25 mouse cellular contexts compared by ENCODE assay signal in genomic region chr16:33383584-33383983, GRCm38 (mm10). TPM values are rescaled to one million over a fixed set of nuclear protein-coding genes. Genes with fewer than 3 reads are reported as not detected.
DNase-seq lines count a peak whose midpoint lies in the region; ATAC-seq and TF ChIP-seq lines count a peak whose summit lies in the region.
"Had no signal": no experiment of that assay in that cellular context is flagged by ENCODE, and none has a peak within 500 bp of the region (broad histone marks: within the 10 kb centered on the region; RNA-seq: fewer than 3 reads in every experiment).

No protein-coding gene starts in this region.

- no peaks in the 10 kb centered on the region for H3K27me3 ChIP-seq in hindbrain, embryonic 14.5 days (ENCODE audit: control insufficient read depth, insufficient read depth, low read length)
- H3K27me3 ChIP-seq in hindbrain, postnatal 0 days (ENCODE audit: insufficient read depth, low read length) = no peaks in the 10 kb centered on the region
- H3K27me3 ChIP-seq in midbrain, embryonic 13.5 days = no peaks in the 10 kb centered on the region
- no peaks in the 10 kb centered on the region for H3K27me3 ChIP-seq in midbrain, embryonic 10.5 days (ENCODE audit: low read depth, poor library complexity, severe bottlenecking)
- H3K27me3 ChIP-seq in G1E (ENCODE audit: insufficient read depth, low read length) = no peaks in the 10 kb centered on the region
- H3K27me3 ChIP-seq: forebrain, embryonic 13.5 days; heart, embryonic 12.5 days; heart, embryonic 15.5 days had no signal

- TF ChIP-seq POLR2A in bone marrow, adult 2 months (IDR thresholded peaks at IDR 0.05; ENCODE audit: borderline replicate concordance, control insufficient read depth, low read depth, low read length) = no peak

- no peak for DNase-seq in hindbrain, embryonic 14.5 days (ENCODE audit: low spot score)
- no peak for DNase-seq in hindbrain, postnatal 0 days (ENCODE audit: low spot score)
- no peak for DNase-seq in midbrain, embryonic 10.5 days (ENCODE audit: low spot score)
- DNase-seq in G1E (ENCODE audit: low spot score) = no peak
- no peak for DNase-seq in gastrocnemius, postnatal 14 days
- DNase-seq: adrenal gland, adult 8-10 months; adrenal gland, postnatal 25 days; cerebellum, adult 18-20 months; cerebellum, adult 9-10 months; cerebellum, postnatal 14 days; gastrocnemius, adult 2 months; gastrocnemius, postnatal 25 days; heart, adult 2 months; heart, postnatal 10 days; heart, postnatal 4 days had no signal

- no peak overlapping the region for H3K4me3 ChIP-seq in hindbrain, embryonic 14.5 days (replicated peaks; ENCODE audit: low read length)
- no peak overlapping the region for H3K4me3 ChIP-seq in hindbrain, postnatal 0 days (ENCODE audit: low read length)
- no peak overlapping the region for H3K4me3 ChIP-seq in midbrain, embryonic 13.5 days (replicated peaks)
- no peak overlapping the region for H3K4me3 ChIP-seq in midbrain, embryonic 10.5 days
- H3K4me3 ChIP-seq in G1E (ENCODE audit: low read depth, low read length) = peak overlapping the region; percentile 20; the same call in 1 of the 2 replicates
- H3K4me3 ChIP-seq in bone marrow, adult 2 months (replicated peaks; ENCODE audit: control insufficient read depth, low read depth, low read length) = peak overlapping the region; percentile 5
- H3K4me3 ChIP-seq: forebrain, embryonic 10.5 days; forebrain, embryonic 13.5 days; gastrocnemius, adult 2 months; heart, adult 2 months; heart, embryonic 12.5 days; heart, embryonic 15.5 days had no signal

- intact Hi-C loops in gastrocnemius, postnatal 14 days (cut with DNase I; ENCODE audit: low total_unique reads) = no loop called here

- no peaks in the 10 kb centered on the region for H3K9me3 ChIP-seq in hindbrain, embryonic 14.5 days (ENCODE audit: control insufficient read depth, low read length)
- H3K9me3 ChIP-seq in hindbrain, postnatal 0 days (ENCODE audit: low read length) = no peaks in the 10 kb centered on the region
- no peaks in the 10 kb centered on the region for H3K9me3 ChIP-seq in midbrain, embryonic 13.5 days
- no peaks in the 10 kb centered on the region for H3K9me3 ChIP-seq in midbrain, embryonic 10.5 days (replicated peaks)
- H3K9me3 ChIP-seq in G1E (replicated peaks) = no peaks in the 10 kb centered on the region
- H3K9me3 ChIP-seq: forebrain, embryonic 10.5 days; forebrain, embryonic 13.5 days; heart, embryonic 12.5 days; heart, embryonic 15.5 days had no signal

- peaks cover 24% of the 10 kb centered on the region for H3K4me1 ChIP-seq in hindbrain, embryonic 14.5 days (replicated peaks; ENCODE audit: control insufficient read depth, insufficient read depth, low read length)
- H3K4me1 ChIP-seq in hindbrain, postnatal 0 days (ENCODE audit: insufficient read depth, low read length) = no peaks in the 10 kb centered on the region; the same call in 1 of the 2 replicates
- peaks cover 33% of the 10 kb centered on the region for H3K4me1 ChIP-seq in midbrain, embryonic 13.5 days (replicated peaks)
- peaks cover 23% of the 10 kb centered on the region for H3K4me1 ChIP-seq in midbrain, embryonic 10.5 days
- peaks cover 45% of the 10 kb centered on the region for H3K4me1 ChIP-seq in G1E (ENCODE audit: insufficient read depth, low read depth, low read length)
- H3K4me1 ChIP-seq in bone marrow, adult 2 months (ENCODE audit: control insufficient read depth, insufficient read depth, low read length) = no peaks in the 10 kb centered on the region; the same call in 1 of the 2 replicates

- no peak overlapping the region for H3K27ac ChIP-seq in hindbrain, embryonic 14.5 days
- no peak overlapping the region for H3K27ac ChIP-seq in hindbrain, postnatal 0 days
- H3K27ac ChIP-seq in midbrain, embryonic 13.5 days = no peak overlapping the region
- no peak overlapping the region for H3K27ac ChIP-seq in midbrain, embryonic 10.5 days (replicated peaks)
- H3K27ac ChIP-seq in bone marrow, adult 2 months (ENCODE audit: control insufficient read depth, insufficient read depth, low read depth, low read length, poor library complexity) = no peak overlapping the region
- H3K27ac ChIP-seq: forebrain, embryonic 10.5 days; forebrain, embryonic 13.5 days; gastrocnemius, adult 2 months; heart, adult 2 months; heart, embryonic 15.5 days had no signal

- 93% methylated on average over 3 of the region's 3 CpGs for WGBS in hindbrain, embryonic 14.5 days
- WGBS in hindbrain, postnatal 0 days = 87% methylated on average over 3 of the region's 3 CpGs
- 98% methylated on average over 3 of the region's 3 CpGs for WGBS in midbrain, embryonic 13.5 days
- 96% methylated on average over 3 of the region's 3 CpGs for WGBS in midbrain, embryonic 10.5 days
- 91% methylated on average over 3 of the region's 3 CpGs for WGBS in bone marrow, adult 2 months

- H3K36me3 ChIP-seq in hindbrain, embryonic 14.5 days (replicated peaks; ENCODE audit: control insufficient read depth, insufficient read depth) = no peaks in the 10 kb centered on the region
- H3K36me3 ChIP-seq in hindbrain, postnatal 0 days (ENCODE audit: insufficient read depth, low read length) = no peaks in the 10 kb centered on the region
- no peaks in the 10 kb centered on the region for H3K36me3 ChIP-seq in midbrain, embryonic 13.5 days
- peaks cover 10% of the 10 kb centered on the region for H3K36me3 ChIP-seq in midbrain, embryonic 10.5 days
- peaks cover 32% of the 10 kb centered on the region for H3K36me3 ChIP-seq in G1E (replicated peaks)
- H3K36me3 ChIP-seq: heart, embryonic 15.5 days had no signal

- H3K4me2 ChIP-seq in hindbrain, embryonic 14.5 days (replicated peaks) = 0 out of 2 replicates have a peak overlapping the region, but pooled peaks have one; percentile 3
- no peak overlapping the region for H3K4me2 ChIP-seq in hindbrain, postnatal 0 days (ENCODE audit: low read depth, low read length)
- 0 out of 2 replicates have a peak overlapping the region, but pooled peaks have one; percentile 9 for H3K4me2 ChIP-seq in midbrain, embryonic 13.5 days (replicated peaks)
- H3K4me2 ChIP-seq: forebrain, embryonic 13.5 days; heart, embryonic 12.5 days; heart, embryonic 15.5 days had no signal

- no peak overlapping the region for H3K9ac ChIP-seq in hindbrain, embryonic 14.5 days
- no peak overlapping the region for H3K9ac ChIP-seq in hindbrain, postnatal 0 days (replicated peaks; ENCODE audit: low read length)
- no peak overlapping the region for H3K9ac ChIP-seq in midbrain, embryonic 13.5 days (replicated peaks)
- H3K9ac ChIP-seq: forebrain, embryonic 13.5 days; heart, embryonic 12.5 days; heart, embryonic 15.5 days had no signal

- ATAC-seq in hindbrain, embryonic 14.5 days (ENCODE audit: low FRiP score) = no peak
- ATAC-seq in hindbrain, postnatal 0 days = no peak
- no peak for ATAC-seq in midbrain, embryonic 13.5 days
- no peak for ATAC-seq in G1E (ENCODE audit: extremely low read depth, insufficient number of reproducible peaks, low FRiP score, poor library complexity, severe bottlenecking)
- ATAC-seq: activated CD4-positive, CD25-positive, alpha-beta regulatory T cell, adult 4 months; CD4-positive, CD25-positive, alpha-beta regulatory T cell, adult 4 months; forebrain, embryonic 13.5 days; forebrain, embryonic 16.5 days; intestine, postnatal 0 days had no signal

- no peak for TF ChIP-seq CTCF in hindbrain, postnatal 0 days (IDR thresholded peaks at IDR 0.05; ENCODE audit: low read depth)
- TF ChIP-seq CTCF in G1E (IDR thresholded peaks at IDR 0.05; ENCODE audit: low read depth, low read length) = no peak
- TF ChIP-seq CTCF in bone marrow, adult 2 months (IDR thresholded peaks at IDR 0.05; ENCODE audit: control insufficient read depth, insufficient read depth, low read length) = no peak

RNA-seq across cellular contexts. Expression of gene Zfp148, which starts 2.9 kb away (rescaled TPM):
- 42.1 and 49.2 TPM in 2 replicates for polyA plus RNA-seq in hindbrain, embryonic 14.5 days (2014; fragmentation: Nextera tagmentation; extraction: Ambion mirVana)
- 31.4 and 33.6 TPM in 2 replicates for total RNA-seq in hindbrain, postnatal 0 days (2014; rRNA removed)
- 42.1 and 44.4 TPM in 2 replicates for polyA plus RNA-seq in hindbrain, postnatal 0 days (2015; fragmentation: Nextera tagmentation; extraction: Ambion mirVana)
- polyA plus RNA-seq in midbrain, embryonic 13.5 days (2015; fragmentation: Nextera tagmentation; extraction: Ambion mirVana) = 55.4 and 55.8 TPM in 2 replicates
- polyA plus RNA-seq in midbrain, embryonic 10.5 days (2016; fragmentation: Nextera tagmentation; extraction: Ambion mirVana) = 40.7 and 46.3 TPM in 2 replicates
- total RNA-seq in G1E (2014; fragmentation: Nextera tagmentation) (97.3 and 97.8 TPM in 2 replicates), G1E (2017) (21.6 and 26.8 TPM in 2 replicates)
- polyA plus RNA-seq in G1E (2012) = 5.5 and 5.7 TPM in 2 replicates
- polyA plus RNA-seq in bone marrow, adult 2 months (2011; ENCODE audit: insufficient read depth, insufficient read length, low replicate concordance, missing spikeins) = 21.4 and 30.6 TPM in 2 replicates
- total RNA-seq in gastrocnemius, postnatal 14 days (2021) = 10 to 100 TPM; 19.5 to 21.1 TPM

Comparison
In these comparisons a context has a peak if more than half of its experiments do, and no peak if none do; other contexts are left out.
1. H3K4me3 ChIP-seq: peak in G1E (single experiment) and bone marrow, adult 2 months (single experiment); none in hindbrain, embryonic 14.5 days (single experiment), hindbrain, postnatal 0 days (single experiment), midbrain, embryonic 13.5 days (single experiment) and midbrain, embryonic 10.5 days (single experiment).